Mouse (Mus musculus) large intestine, adult 2 months (tissue): ENCODE data around the gene Ccdc96. TPM values are rescaled to one million over a fixed set of nuclear protein-coding genes. Genes with fewer than 3 reads are reported as not detected.

Experiments
- DNase-seq: peaks from one replicate; pipeline ENCODE4 v3.0.0-alpha.2; 2012; ENCODE audit warnings: low read depth, low spot score
- whole genome bisulfite sequencing: fragments of 180-500 bp; shearing (Covaris S2); methylation state at CpG from one replicate; pipeline ENCODE4 v1.1.7; 2018; 5-methylcytosine and 5-hydroxymethylcytosine counted together
- polyA plus RNA-seq: library from polyadenylated mRNA; depleted of rRNA; stranded (reverse); fragments of >200 nt; gene quantifications from 2 replicates; pipeline ENCODE4 v1.2.3, GENCODE M21; 2012; rRNA removed

Ccdc96 gene
- polyA plus RNA-seq = 0.09 and 0.15 TPM in 2 replicates

GRCm38 (mm10) chr5:36484171-36484990 lies at the start of gene Ccdc96, which contains the start of gene Tada2b:
Ccdc96 (plus strand) TSS chr5:36484588.
Tada2b (minus strand) TSS chr5:36484285.
- WGBS = 4% methylated on average over 95 of the region's 97 CpGs
- peak; percentile 84 for DNase-seq

DNA sequence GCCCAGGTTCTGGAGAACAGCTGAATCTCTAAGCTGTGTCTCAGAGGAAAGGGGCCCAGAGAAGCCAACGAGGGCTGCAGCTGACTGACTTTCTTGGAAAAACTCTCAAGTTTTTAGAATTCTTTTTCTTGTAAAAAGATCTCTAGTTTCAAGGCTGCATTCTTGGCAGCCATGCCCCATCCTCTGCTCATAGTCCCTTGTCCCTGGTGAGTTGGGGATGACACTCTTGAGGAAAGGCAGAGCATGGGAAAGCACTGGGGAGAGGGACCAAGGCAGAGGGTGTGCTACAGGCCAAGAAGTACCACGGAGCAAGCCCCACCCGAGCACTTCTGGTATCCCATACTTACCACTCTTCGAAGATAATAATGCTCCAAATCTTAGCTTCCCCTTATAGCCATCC lies 47.5 kb upstream of the Ccdc96 start:
- 63% methylated on average over 4 of the region's 4 CpGs for WGBS
- no peak for DNase-seq

DNA sequence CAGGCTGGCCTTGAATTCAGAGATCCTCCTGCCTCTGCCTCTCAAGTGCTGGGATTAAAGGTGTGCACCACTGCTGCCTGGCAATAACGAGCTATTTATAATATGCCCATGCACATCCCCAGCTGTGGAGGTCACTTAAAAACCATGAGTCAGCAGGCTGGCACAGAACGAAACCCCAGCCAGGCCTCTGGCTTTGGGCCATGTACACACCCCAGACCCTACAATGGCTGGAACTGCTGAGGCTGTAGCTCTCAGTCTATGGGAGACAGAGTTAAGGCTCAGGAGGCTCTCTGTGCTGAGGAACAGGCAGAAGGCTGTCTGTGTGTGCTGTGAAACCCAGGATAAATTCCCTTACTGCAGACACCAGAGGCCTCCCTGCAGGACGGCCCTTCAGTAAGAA lies 43.6 kb upstream of the Ccdc96 start:
- WGBS = 46% methylated on average over 3 of the region's 3 CpGs

GRCm38 (mm10) chr5:36444611-36445010 lies 39.8 kb upstream of the Ccdc96 start:
- WGBS = 74% methylated on average over 4 of the region's 4 CpGs
- no peak for DNase-seq

More for the DNA sequence above, 43.6 kb upstream of the Ccdc96 start:
- DNase-seq = no peak

DNA sequence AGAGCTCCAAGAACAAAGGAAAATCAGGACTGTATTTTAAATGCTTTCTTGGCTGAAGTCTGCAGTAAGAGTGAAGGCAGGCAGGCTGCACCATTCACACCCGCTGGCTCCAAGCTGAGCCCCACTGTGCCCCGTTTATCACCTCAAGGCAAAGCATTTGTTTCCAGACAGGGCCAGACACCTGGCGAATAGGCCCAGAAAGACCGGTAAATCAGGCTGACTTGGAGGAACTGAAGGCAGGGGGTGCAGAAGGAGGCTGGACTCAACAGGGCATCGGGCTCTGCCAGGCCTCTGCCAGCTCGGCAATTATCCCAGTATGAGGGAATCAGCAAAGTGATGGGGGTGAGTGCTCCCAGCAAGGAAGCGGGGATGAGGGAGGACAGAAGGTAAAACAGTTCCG lies 39.4 kb upstream of the Ccdc96 start:
- no peak for DNase-seq
- 47% methylated on average over 8 of the region's 8 CpGs for WGBS

DNA sequence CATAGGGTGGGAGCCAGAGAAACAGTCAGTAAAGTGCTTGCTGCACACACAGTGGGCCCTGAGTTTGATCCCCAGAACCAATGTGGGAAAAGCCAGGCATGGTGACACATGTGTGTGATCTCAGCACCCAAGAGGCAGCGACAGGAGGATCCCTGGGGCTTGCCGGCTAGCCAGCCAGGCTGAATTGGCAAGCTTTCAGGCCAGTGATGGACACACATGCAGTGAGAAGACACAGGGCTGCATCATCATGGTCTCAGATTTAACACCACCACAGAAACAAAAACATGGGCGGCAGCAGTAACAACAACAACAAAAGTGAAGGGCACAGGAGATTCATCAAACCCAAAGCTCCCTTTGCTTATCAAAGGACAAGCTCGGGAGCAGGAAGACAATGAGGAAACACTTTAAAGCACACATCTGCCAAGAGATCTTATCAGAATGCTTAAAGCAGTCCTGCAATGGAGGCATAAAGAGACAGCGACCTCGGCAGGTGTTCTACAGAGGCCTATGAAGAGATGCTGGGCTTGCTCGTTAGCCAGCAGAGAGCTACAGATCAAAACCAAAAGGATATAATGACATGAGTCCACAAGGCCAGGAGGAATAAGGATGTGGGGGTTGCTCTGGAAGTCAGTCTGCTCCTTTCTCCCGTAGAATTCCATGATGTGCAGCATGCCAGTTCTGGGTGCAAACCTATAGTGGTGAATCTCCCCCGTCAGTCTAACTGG lies 38.1 kb upstream of the Ccdc96 start:
- 31% methylated on average over 9 of the region's 9 CpGs for WGBS
- DNase-seq = no peak

DNA sequence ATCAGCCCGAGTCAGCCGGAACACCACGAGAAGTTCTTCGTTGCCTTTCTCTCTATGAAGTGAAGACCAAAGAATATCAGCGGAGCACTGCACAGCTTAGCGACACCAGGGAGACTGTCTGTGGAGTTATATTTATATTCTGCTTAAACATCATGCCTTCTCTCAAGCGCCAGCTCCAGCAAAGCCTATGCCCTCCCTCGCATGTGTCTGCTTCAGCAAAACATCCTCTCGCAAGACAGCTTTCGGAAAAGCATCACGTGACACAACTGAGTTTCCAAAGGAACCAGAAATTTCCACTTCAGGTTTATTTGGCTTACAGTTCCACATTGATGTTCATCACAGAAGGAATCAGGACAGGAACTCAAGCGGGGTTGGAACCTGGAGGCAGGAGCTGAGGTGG lies 36.5 kb upstream of the Ccdc96 start:
- DNase-seq = no peak
- WGBS = 90% methylated on average over 12 of the region's 12 CpGs

GRCm38 (mm10) chr5:36449710-36450358 lies 34.6 kb upstream of the Ccdc96 start:
- 75% methylated on average over 6 of the region's 6 CpGs for WGBS
- no peak for DNase-seq

DNA sequence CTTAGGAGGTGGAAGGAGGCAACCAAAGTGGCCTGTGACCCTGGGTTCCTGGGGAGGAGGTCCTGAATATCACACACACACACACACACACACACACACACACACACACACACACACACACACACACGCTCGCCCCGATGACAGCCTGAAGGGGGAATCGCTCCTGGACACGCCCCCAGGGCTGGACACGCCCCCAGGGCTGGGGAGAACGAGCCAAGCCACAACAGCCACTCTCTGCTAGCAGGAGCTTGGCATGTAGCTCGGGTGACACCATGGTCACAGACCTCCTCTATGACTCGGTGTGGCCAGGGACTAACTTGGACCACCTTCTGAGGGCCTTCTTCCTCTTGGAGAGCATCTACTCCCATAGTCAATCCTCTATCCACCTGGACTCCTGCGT lies 33.3 kb upstream of the Ccdc96 start:
- 25% methylated on average over 10 of the region's 10 CpGs for WGBS
- no peak for DNase-seq

GRCm38 (mm10) chr5:36451872-36452389 lies 32.5 kb upstream of the Ccdc96 start:
- WGBS = 76% methylated on average over 10 of the region's 10 CpGs
- DNase-seq = no peak

- 78% methylated on average over 6 of the region's 6 CpGs for whole genome bisulfite sequencing
- DNase-seq = no peak
These were observed 31.6 kb upstream of the Ccdc96 start for GRCm38 (mm10) chr5:36452821-36453220.

GRCm38 (mm10) chr5:36457706-36458105 lies 26.7 kb upstream of the Ccdc96 start:
- WGBS = 83% methylated on average over 4 of the region's 4 CpGs
- no peak for DNase-seq

- 7% methylated on average over 4 of the region's 4 CpGs for WGBS
- DNase-seq = no peak
These were observed 25.5 kb upstream of the Ccdc96 start for GRCm38 (mm10) chr5:36458926-36459325.

GRCm38 (mm10) chr5:36460712-36461111 lies 23.7 kb upstream of the Ccdc96 start:
- DNase-seq = no peak
- WGBS = 81% methylated on average over 2 of the region's 2 CpGs

DNA sequence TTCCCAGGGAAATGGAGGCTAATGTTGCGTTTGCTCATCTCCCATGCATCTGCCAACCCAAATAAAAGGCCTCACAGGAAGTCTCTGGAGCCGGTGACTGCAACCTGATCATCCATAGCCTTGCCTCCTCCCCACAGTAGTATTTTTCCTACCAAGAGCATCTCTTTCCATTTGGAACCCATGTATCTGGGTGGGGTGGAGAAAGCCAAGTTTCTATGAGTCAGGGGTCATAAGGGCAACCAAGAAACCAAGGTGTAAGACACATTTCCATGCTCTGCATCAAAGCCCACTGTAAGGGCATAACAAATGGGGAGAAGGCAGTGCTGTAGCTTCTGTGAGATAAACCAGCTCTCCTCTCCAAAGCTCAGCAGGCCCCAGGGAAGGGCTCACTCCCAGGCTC lies 23.2 kb upstream of the Ccdc96 start:
- no peak for DNase-seq
- 65% methylated on average over 2 of the region's 2 CpGs for WGBS

DNA sequence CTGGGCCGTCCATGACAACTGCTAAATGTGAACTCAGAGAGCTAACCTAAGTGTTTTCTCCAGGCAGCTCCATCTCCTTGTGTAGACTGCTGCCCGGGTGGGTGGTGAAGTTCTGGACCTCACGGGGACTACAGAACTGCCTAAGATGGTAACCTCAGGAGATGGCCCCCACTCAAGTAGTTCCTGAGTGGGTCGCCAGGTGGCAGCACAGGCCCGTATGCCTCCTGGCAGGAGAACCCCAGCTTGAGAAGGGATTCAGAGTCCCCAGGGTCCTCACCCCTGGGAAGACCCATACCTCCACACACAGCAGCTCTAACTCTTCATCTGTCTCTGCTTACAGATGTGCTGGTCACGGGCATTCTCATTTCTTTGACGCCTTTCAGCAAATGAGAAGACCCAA lies 21.6 kb upstream of the Ccdc96 start:
- DNase-seq = no peak
- WGBS = 21% methylated on average over 7 of the region's 7 CpGs

DNA sequence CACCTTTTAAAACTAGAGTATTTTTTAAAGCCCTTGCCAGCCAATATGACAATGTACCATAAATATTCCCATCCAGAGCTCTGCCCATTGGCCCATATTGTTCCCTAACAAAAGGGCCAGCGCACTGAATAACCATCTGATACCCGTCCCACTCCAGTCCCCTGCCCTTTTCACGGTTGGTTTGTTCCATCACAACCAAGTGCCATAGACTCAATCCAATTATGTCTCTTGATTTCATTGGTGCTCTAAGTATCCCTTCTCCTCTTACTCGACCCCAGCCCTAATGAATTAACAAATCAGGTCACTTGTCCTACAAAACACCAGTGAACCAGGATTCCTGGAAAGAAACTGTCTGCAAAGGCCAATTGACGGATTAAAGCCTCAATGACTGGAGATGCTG lies 21.0 kb upstream of the Ccdc96 start:
- DNase-seq = no peak
- 77% methylated on average over 5 of the region's 5 CpGs for WGBS

- DNase-seq = peak; percentile 98
- under 1% methylated on average over 68 of the region's 68 CpGs for WGBS
These were observed 19.4 kb upstream of the Ccdc96 start, which contains the start of gene Grpel1 for GRCm38 (mm10) chr5:36464709-36465661. Grpel1 (plus strand) TSS chr5:36464998.

- DNase-seq = no peak
- 8% methylated on average over 8 of the region's 8 CpGs for WGBS
These were observed 18.5 kb upstream of the Ccdc96 start for GRCm38 (mm10) chr5:36465889-36466288.
